Mouse (Mus musculus) liver, postnatal 0 days (tissue): ENCODE results near the gene Coro1c.

ENCODE experiments used
- CTCF ChIP-seq: sonication (generic); IDR thresholded peaks from 2 replicates; pipeline ENCODE4 v1.5.1; 2016; ENCODE audit warnings: antibody characterized with exemption, low read depth
- EP300 ChIP-seq: IDR thresholded peaks from 2 replicates; pipeline ENCODE4 v1.6.1; 2016; ENCODE audit warnings: antibody characterized with exemption, low read depth, mild to moderate bottlenecking

DNA sequence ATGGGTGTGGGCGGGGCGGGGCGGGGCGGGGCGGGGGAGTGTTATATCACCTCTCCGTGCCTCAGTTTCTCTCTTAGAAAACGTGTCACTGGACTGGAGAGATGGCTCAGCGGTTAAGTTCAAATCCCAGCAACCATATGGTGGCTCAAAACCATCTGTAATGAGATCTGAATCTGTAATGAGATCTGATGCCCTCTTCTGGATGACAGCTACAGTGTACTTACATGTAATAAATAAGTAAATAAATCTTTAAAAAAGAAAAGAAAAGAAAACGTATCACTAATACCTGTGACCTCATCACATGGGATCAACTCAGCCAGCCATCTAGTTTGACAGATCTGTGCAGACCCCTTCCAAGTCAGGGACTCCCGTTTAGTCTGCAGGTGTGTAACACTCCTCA lies 21.0 kb upstream of the Coro1c start:
- TF ChIP-seq CTCF = no peak
- TF ChIP-seq EP300 = no peak
